Mouse (Mus musculus): ENCODE measurements around the gene Efcab9. TPM values are rescaled to one million over a fixed set of nuclear protein-coding genes. Genes with fewer than 3 reads are reported as not detected.

The Efcab9 gene
- polyA plus RNA-seq, 1 experiment: not detected

- WGBS: 47% methylated on average over 1 of the region's 1 CpGs
Measured at GRCm38 (mm10) chr11:32510930-32511329, 21.0 kb downstream of the Efcab9 start.

GRCm38 (mm10) chr11:32505091-32505739 lies 26.7 kb downstream of the Efcab9 start:
- Histone ChIP-seq H3K27ac (ENCODE audit: control insufficient read depth, insufficient read depth, low read depth, low read length, poor library complexity) (no peak overlapping the region), H3K4me3 (replicated peaks; ENCODE audit: control insufficient read depth, low read depth, low read length) (no peak overlapping the region), H3K4me1 (ENCODE audit: control insufficient read depth, insufficient read depth, low read length) (no peaks in the 10 kb centered on the region)
- 65% methylated on average over 7 of the region's 7 CpGs for WGBS
- no peak for TF ChIP-seq POLR2A (IDR thresholded peaks at IDR 0.05; ENCODE audit: borderline replicate concordance, control insufficient read depth, low read depth, low read length)
- no peak for TF ChIP-seq CTCF (IDR thresholded peaks at IDR 0.05; ENCODE audit: control insufficient read depth, insufficient read depth, low read length)

More at GRCm38 (mm10) chr11:32510930-32511329, 21.0 kb downstream of the Efcab9 start:
- Histone ChIP-seq H3K4me1 (ENCODE audit: control insufficient read depth, insufficient read depth, low read length) (no peaks in the 10 kb centered on the region; the same call in 1 of the 2 replicates), H3K4me3 (replicated peaks; ENCODE audit: control insufficient read depth, low read depth, low read length) (no peak overlapping the region), H3K27ac (ENCODE audit: control insufficient read depth, insufficient read depth, low read depth, low read length, poor library complexity) (no peak overlapping the region)
- no peak for TF ChIP-seq POLR2A (IDR thresholded peaks at IDR 0.05; ENCODE audit: borderline replicate concordance, control insufficient read depth, low read depth, low read length)
- no peak for TF ChIP-seq CTCF (IDR thresholded peaks at IDR 0.05; ENCODE audit: control insufficient read depth, insufficient read depth, low read length)

GRCm38 (mm10) chr11:32503711-32504110 lies 28.2 kb downstream of the Efcab9 start:
- H3K4me3 ChIP-seq (replicated peaks; ENCODE audit: control insufficient read depth, low read depth, low read length): no peak overlapping the region
- no peak overlapping the region for H3K27ac ChIP-seq (ENCODE audit: control insufficient read depth, insufficient read depth, low read depth, low read length, poor library complexity)
- H3K4me1 ChIP-seq (ENCODE audit: control insufficient read depth, insufficient read depth, low read length): no peaks in the 10 kb centered on the region
- 83% methylated on average over 2 of the region's 2 CpGs for WGBS
- TF ChIP-seq POLR2A (IDR thresholded peaks at IDR 0.05; ENCODE audit: borderline replicate concordance, control insufficient read depth, low read depth, low read length) (no peak), CTCF (IDR thresholded peaks at IDR 0.05; ENCODE audit: control insufficient read depth, insufficient read depth, low read length) (no peak)

- Histone ChIP-seq H3K27ac (ENCODE audit: control insufficient read depth, insufficient read depth, low read depth, low read length, poor library complexity) (no peak overlapping the region), H3K4me1 (ENCODE audit: control insufficient read depth, insufficient read depth, low read length) (no peaks in the 10 kb centered on the region), H3K4me3 (replicated peaks; ENCODE audit: control insufficient read depth, low read depth, low read length) (no peak overlapping the region)
- 91% methylated on average over 4 of the region's 4 CpGs for WGBS
- TF ChIP-seq POLR2A (IDR thresholded peaks at IDR 0.05; ENCODE audit: borderline replicate concordance, control insufficient read depth, low read depth, low read length) (no peak), CTCF (IDR thresholded peaks at IDR 0.05; ENCODE audit: control insufficient read depth, insufficient read depth, low read length) (no peak; the same call in 1 of the 2 replicates)
Measured at GRCm38 (mm10) chr11:32499931-32500330, 31.9 kb downstream of the Efcab9 start.

GRCm38 (mm10) chr11:32498757-32499535 lies 32.9 kb downstream of the Efcab9 start:
- H3K4me3 ChIP-seq (replicated peaks; ENCODE audit: control insufficient read depth, low read depth, low read length): no peak overlapping the region
- H3K4me1 ChIP-seq (ENCODE audit: control insufficient read depth, insufficient read depth, low read length): no peaks in the 10 kb centered on the region
- H3K27ac ChIP-seq (ENCODE audit: control insufficient read depth, insufficient read depth, low read depth, low read length, poor library complexity): no peak overlapping the region
- 91% methylated on average over 7 of the region's 7 CpGs for WGBS
- TF ChIP-seq CTCF (IDR thresholded peaks at IDR 0.05; ENCODE audit: control insufficient read depth, insufficient read depth, low read length): no peak
- TF ChIP-seq POLR2A (IDR thresholded peaks at IDR 0.05; ENCODE audit: borderline replicate concordance, control insufficient read depth, low read depth, low read length): no peak

- no peaks in the 10 kb centered on the region for H3K4me1 ChIP-seq (ENCODE audit: control insufficient read depth, insufficient read depth, low read length)
- no peak overlapping the region for H3K4me3 ChIP-seq (replicated peaks; ENCODE audit: control insufficient read depth, low read depth, low read length)
- WGBS: 75% methylated on average over 2 of the region's 2 CpGs
- TF ChIP-seq CTCF (IDR thresholded peaks at IDR 0.05; ENCODE audit: control insufficient read depth, insufficient read depth, low read length) (no peak), POLR2A (IDR thresholded peaks at IDR 0.05; ENCODE audit: borderline replicate concordance, control insufficient read depth, low read depth, low read length) (no peak)
- no peak overlapping the region for H3K27ac ChIP-seq (ENCODE audit: control insufficient read depth, insufficient read depth, low read depth, low read length, poor library complexity)
Measured at GRCm38 (mm10) chr11:32495283-32495682, 36.6 kb downstream of the Efcab9 start.

GRCm38 (mm10) chr11:32493312-32493711 lies 38.6 kb downstream of the Efcab9 start:
- H3K4me1 ChIP-seq (ENCODE audit: control insufficient read depth, insufficient read depth, low read length): no peaks in the 10 kb centered on the region; the same call in 1 of the 2 replicates
- TF ChIP-seq CTCF (IDR thresholded peaks at IDR 0.05; ENCODE audit: control insufficient read depth, insufficient read depth, low read length): no peak
- TF ChIP-seq POLR2A (IDR thresholded peaks at IDR 0.05; ENCODE audit: borderline replicate concordance, control insufficient read depth, low read depth, low read length): no peak
- no peak overlapping the region for H3K4me3 ChIP-seq (replicated peaks; ENCODE audit: control insufficient read depth, low read depth, low read length)
- no peak overlapping the region for H3K27ac ChIP-seq (ENCODE audit: control insufficient read depth, insufficient read depth, low read depth, low read length, poor library complexity)

- Histone ChIP-seq H3K4me1 (ENCODE audit: control insufficient read depth, insufficient read depth, low read length) (no peaks in the 10 kb centered on the region; the same call in 1 of the 2 replicates), H3K4me3 (replicated peaks; ENCODE audit: control insufficient read depth, low read depth, low read length) (no peak overlapping the region), H3K27ac (ENCODE audit: control insufficient read depth, insufficient read depth, low read depth, low read length, poor library complexity) (no peak overlapping the region)
- WGBS: 88% methylated on average over 2 of the region's 2 CpGs
- TF ChIP-seq CTCF (IDR thresholded peaks at IDR 0.05; ENCODE audit: control insufficient read depth, insufficient read depth, low read length) (no peak), POLR2A (IDR thresholded peaks at IDR 0.05; ENCODE audit: borderline replicate concordance, control insufficient read depth, low read depth, low read length) (no peak)
Measured at GRCm38 (mm10) chr11:32491079-32491478, 40.8 kb downstream of the Efcab9 start.
